Mouse (Mus musculus) cortical plate, adult 2 months (tissue): ENCODE data around the gene Kdelr2.

Source experiments
- CTCF ChIP-seq: fragments of 200-500 bp; IDR thresholded peaks from 2 replicates; pipeline ENCODE4 v1.5.1; 2011; ENCODE audit warnings: mild to moderate bottlenecking, control low read depth, low read length; ENCODE audit not compliant: insufficient read depth; ENCODE audit errors: extremely low read depth
- POLR2A ChIP-seq: fragments of 200-500 bp; IDR thresholded peaks from 2 replicates; pipeline ENCODE4 v1.6.1; 2011; ENCODE audit warnings: mild to moderate bottlenecking, low read length, control low read depth; ENCODE audit not compliant: insufficient read depth; ENCODE audit errors: extremely low read depth

DNA sequence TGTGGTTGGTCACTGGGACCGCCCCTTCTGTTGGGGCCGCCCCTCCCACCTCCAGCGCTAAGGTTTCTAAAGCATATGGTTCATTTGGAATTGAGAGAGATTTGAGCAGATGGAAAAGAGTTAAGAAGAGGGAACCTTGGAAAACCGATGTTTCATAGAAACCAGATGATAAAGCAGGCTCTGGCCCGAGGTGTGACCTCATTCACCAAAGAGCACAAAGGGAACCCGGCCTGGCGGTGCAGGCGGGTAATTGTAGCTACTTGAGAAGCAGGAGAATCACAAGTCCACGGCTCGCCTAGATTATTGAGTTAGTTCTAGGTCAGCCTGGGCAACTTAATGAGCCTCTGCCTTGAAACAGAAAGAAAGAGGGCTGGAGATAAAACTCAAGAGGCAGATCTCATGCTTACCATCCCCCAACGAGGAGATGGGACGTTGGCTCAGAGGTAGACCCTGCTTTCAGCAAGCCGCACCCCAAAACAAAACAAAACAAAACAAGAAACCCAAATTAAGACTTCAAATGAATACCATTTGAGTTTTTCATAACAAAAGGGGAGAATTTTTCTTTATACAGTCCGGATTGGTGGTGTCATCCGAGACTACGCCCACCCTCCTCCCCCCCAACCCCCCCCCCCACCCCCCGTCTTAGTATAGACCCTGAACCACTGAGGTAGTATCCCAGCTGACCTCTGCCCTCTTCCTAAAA lies 46.8 kb upstream of the Kdelr2 start, which contains the start of gene Grid2ip:
- TF ChIP-seq CTCF = no peak
- no peak for TF ChIP-seq POLR2A
